Mouse (Mus musculus): ENCODE results near the gene Usp50. TPM values are rescaled to one million over a fixed set of nuclear protein-coding genes. Genes with fewer than 3 reads are reported as not detected.

Gene Usp50
- polyA plus RNA-seq, 1 experiment, result 1.5 TPM

DNA sequence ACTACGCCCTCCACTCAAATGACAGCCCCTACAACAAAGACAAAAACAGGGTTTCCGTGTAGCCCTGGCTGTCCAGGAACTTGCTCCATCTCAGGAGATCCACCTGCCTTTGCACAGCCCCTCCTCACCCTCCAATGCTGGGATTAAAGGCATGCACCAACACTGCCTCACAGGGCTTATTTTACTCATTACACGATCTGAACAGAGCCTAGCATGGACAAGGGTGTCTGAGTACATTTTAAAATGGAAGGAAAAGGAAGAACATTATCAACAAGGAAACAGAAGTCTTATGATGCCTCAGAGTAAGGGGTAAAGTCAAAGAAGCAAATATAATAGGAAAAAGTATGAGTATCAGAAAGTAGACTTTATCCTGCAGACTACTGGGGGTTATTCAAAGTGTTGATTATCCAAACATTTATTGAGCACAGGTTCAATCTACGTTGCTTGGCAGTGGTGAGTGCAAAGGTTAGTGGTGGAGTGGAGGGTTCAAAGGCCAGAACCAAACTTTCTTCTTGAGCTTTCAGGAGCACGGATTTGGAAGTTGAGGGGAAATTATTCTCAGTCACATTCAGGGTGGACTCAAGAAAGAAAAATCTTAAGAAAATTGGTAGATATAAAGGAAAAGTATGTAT lies 114.5 kb downstream of the Usp50 start:
- DNase-seq, result peak; percentile 86
- peaks cover 12% of the 10 kb centered on the region for H3K4me1 ChIP-seq (ENCODE audit: control insufficient read depth, insufficient read depth, low read length)
- 67% methylated on average over 5 of the region's 5 CpGs for WGBS
- H3K27me3 ChIP-seq (replicated peaks; ENCODE audit: control insufficient read depth, insufficient read depth, low read length), result no peaks in the 10 kb centered on the region
- no peak overlapping the region for H3K4me3 ChIP-seq (ENCODE audit: insufficient read depth, low read depth, low read length)
- H3K36me3 ChIP-seq (ENCODE audit: control insufficient read depth, insufficient read depth, low read length), result no peaks in the 10 kb centered on the region
- H3K27ac ChIP-seq (ENCODE audit: insufficient read depth, low read depth, low read length), result peak overlapping the region; percentile 97
- TF ChIP-seq POLR2A (IDR thresholded peaks at IDR 0.05; ENCODE audit: low read depth, low read length) (no peak), CTCF (conservative IDR thresholded peaks at IDR 0.05; ENCODE audit: insufficient read depth, insufficient read length, low read depth, low read length) (0 out of 2 replicates have a peak, but pooled peaks have one; percentile 0)

GRCm38 (mm10) chr2:126665984-126666383 lies 117.3 kb downstream of the Usp50 start:
- no peaks in the 10 kb centered on the region for H3K36me3 ChIP-seq (ENCODE audit: control insufficient read depth, insufficient read depth, low read length)
- no peaks in the 10 kb centered on the region for H3K27me3 ChIP-seq (replicated peaks; ENCODE audit: control insufficient read depth, insufficient read depth, low read length)
- no peak for DNase-seq
- WGBS, result 92% methylated on average over 3 of the region's 3 CpGs
- no peak for TF ChIP-seq POLR2A (IDR thresholded peaks at IDR 0.05; ENCODE audit: low read depth, low read length)
- TF ChIP-seq CTCF (conservative IDR thresholded peaks at IDR 0.05; ENCODE audit: insufficient read depth, insufficient read length, low read depth, low read length), result no peak
- H3K4me3 ChIP-seq (ENCODE audit: insufficient read depth, low read depth, low read length), result no peak overlapping the region
- H3K27ac ChIP-seq (ENCODE audit: insufficient read depth, low read depth, low read length), result no peak overlapping the region
- peaks cover 5% of the 10 kb centered on the region; the same call in 1 of the 2 replicates for H3K4me1 ChIP-seq (ENCODE audit: control insufficient read depth, insufficient read depth, low read length)

GRCm38 (mm10) chr2:126663481-126663880 lies 119.8 kb downstream of the Usp50 start:
- Histone ChIP-seq H3K4me1 (ENCODE audit: control insufficient read depth, insufficient read depth, low read length) (peaks cover under 1% of the 10 kb centered on the region; the same call in 1 of the 2 replicates), H3K27me3 (replicated peaks; ENCODE audit: control insufficient read depth, insufficient read depth, low read length) (no peaks in the 10 kb centered on the region), H3K4me3 (ENCODE audit: insufficient read depth, low read depth, low read length) (no peak overlapping the region), H3K27ac (ENCODE audit: insufficient read depth, low read depth, low read length) (no peak overlapping the region), H3K36me3 (ENCODE audit: control insufficient read depth, insufficient read depth, low read length) (no peaks in the 10 kb centered on the region)
- DNase-seq, result peak; percentile 66
- TF ChIP-seq CTCF (conservative IDR thresholded peaks at IDR 0.05; ENCODE audit: insufficient read depth, insufficient read length, low read depth, low read length), result 0 out of 2 replicates have a peak, but pooled peaks have one; percentile 14
- no peak for TF ChIP-seq POLR2A (IDR thresholded peaks at IDR 0.05; ENCODE audit: low read depth, low read length)
- 25% methylated on average over 4 of the region's 4 CpGs for WGBS

Other genes starting within 250 kb of the Usp50 start
- gene Slc27a2, start 231.1 kb downstream of the Usp50 start, polyA plus RNA-seq (2012; rRNA removed), result 1,333 and 1,911 TPM in 2 replicates
- gene Hdc, start 164.2 kb downstream of the Usp50 start, polyA plus RNA-seq (2012; rRNA removed), result 8.1 and 11.7 TPM in 2 replicates
- gene Gabpb1, start 107.1 kb downstream of the Usp50 start, polyA plus RNA-seq (2012; rRNA removed), result 11.1 and 11.2 TPM in 2 replicates
- gene Usp8, start 76.1 kb downstream of the Usp50 start, polyA plus RNA-seq (2012; rRNA removed), result 30.2 and 31.2 TPM in 2 replicates
- gene Trpm7, start 92.8 kb upstream of the Usp50 start, polyA plus RNA-seq (2012; rRNA removed), result 10.9 and 13.5 TPM in 2 replicates
- gene Sppl2a, start 149.8 kb upstream of the Usp50 start, polyA plus RNA-seq (2012; rRNA removed), result 19.2 and 24.9 TPM in 2 replicates
- 1.8 and 2.4 TPM in 2 replicates for gene Ap4e1, start 225.2 kb upstream of the Usp50 start, polyA plus RNA-seq (2012; rRNA removed)

Measured in kidney, adult 2 months (tissue).